Mouse (Mus musculus): ENCODE data around the gene Prelid1.

DNA sequence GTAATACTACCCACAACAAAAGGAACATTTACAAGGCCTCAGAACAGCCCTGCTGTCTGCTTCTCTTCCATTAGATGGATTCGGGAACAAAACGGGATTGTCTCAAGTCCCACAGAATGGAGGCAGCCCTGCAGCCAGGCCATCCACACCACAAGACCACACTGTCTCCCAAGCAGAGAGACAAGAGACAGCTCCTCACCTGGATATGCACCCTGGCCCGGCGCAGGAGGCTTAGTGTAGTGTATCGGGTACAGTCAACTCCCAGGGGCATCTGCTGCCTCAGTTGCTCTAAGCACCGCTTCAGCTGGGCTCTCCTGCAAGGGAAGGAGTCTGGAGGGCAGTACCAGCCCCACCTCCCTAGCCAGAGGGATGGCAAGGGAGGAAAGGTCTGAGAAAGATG is 7.9 kb downstream of the Prelid1 start:
- TF ChIP-seq CTCF (IDR thresholded peaks at IDR 0.05; ENCODE audit: borderline replicate concordance, control insufficient read depth, extremely low read depth, insufficient read depth, low read length, poor library complexity) (no peak), POLR2A (IDR thresholded peaks at IDR 0.05; ENCODE audit: control insufficient read depth, extremely low read depth, insufficient read depth, low read length, poor library complexity) (no peak)
